Mouse (Mus musculus): ENCODE measurements at regions not wholly inside any gene's neighbourhood (a gene's known extent, or its start where the extent isn't known, plus 50 kb on each side); places are given as distances from the start of the nearest gene placed in this dataset.

DNA sequence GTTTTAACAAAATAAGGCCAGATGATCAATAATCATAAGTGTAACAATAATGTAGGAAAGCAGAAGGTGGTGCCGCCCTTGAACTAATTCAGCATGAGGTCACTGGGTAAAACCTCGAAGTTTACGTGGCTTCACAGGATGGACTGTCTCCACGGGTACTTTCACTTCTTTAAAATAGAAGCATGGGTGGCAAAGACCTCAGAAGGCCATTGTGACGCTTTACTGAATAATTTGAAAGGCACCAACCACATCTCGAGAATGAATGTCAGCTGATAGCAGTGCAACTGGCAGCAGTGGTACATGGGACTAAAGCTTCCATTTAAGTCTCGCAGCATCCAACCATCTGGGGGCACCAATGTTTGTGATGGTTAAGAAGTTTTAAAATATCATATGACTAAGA, 530.6 kb downstream of the Lmo4 start:
- no peak overlapping the region for H3K4me3 ChIP-seq
- 89% methylated on average over 7 of the region's 7 CpGs for WGBS

DNA sequence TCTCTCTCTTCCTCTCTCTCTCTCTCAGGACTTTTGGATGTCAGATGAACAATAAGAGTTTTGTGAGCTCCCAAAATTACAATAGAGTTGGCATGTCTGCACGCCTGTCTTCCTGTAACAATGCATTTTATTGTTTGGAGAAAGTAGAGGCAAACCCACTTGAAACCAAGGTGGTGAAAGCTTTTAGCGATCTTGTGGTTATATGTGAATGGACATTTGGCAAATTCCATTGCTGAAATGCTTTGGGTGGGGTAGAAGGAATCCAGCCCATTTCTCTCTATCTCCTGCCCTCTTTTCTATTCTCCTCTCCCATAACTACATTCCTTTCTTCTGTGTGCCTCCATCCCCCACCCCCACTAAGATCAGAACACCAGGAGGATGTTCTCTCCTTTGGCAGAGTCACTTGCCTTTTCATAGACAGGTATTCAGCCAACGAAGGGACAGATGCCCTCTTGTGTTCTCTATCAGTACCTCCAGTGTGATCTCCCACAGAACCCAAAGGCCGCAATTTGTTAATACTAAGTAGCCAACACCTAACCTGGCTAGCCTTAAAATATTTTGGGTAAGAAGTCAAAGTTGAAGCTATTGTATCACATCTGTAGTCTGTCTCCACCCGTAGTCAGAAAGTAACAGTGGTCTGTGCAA, 542.9 kb downstream of the Lmo4 start:
- Histone ChIP-seq H3K36me3 (no peaks in the 10 kb centered on the region), H3K27me3 (ENCODE audit: insufficient read depth, poor library complexity, severe bottlenecking) (no peaks in the 10 kb centered on the region), H3K27ac (no peak overlapping the region), H3K4me3 (no peak overlapping the region), H3K9me3 (no peaks in the 10 kb centered on the region), H3K4me1 (replicated peaks) (no peaks in the 10 kb centered on the region)
- DNase-seq (ENCODE audit: low spot score) = no peak
- 84% methylated on average over 5 of the region's 5 CpGs for WGBS

More for the DNA sequence above, 530.6 kb downstream of the Lmo4 start:
- no peak for DNase-seq (ENCODE audit: low spot score)
- Histone ChIP-seq H3K4me1 (replicated peaks) (no peaks in the 10 kb centered on the region), H3K9me3 (no peaks in the 10 kb centered on the region), H3K36me3 (no peaks in the 10 kb centered on the region), H3K27ac (no peak overlapping the region), H3K27me3 (ENCODE audit: insufficient read depth, poor library complexity, severe bottlenecking) (no peaks in the 10 kb centered on the region)

DNA sequence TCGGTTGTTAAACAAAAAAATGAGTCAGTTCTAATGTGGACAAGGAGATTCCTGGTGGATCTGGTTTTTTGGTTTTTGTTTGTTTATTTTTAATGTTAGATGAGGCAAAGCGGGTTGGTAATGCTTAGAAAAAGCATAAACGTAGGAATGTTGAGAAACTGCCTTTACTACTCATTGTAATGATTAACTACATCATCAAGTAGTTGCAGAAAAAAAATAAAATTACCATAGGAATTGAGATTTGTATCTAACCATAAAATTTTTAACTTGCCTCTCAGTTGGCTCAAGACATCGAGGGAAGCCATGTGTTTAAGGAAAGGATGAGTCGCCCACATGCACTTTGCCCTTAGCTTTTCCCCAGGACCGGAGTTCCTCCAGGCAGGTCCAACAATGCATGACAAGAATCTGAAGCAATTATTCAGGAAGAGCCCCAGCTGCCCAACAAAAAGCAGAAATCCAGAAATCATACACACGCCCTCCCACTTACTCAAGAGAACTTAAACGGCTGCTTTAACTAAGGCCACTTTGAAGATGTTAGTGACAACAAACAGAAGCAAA, 545.5 kb downstream of the Lmo4 start:
- Histone ChIP-seq H3K4me3 (no peak overlapping the region), H3K4me1 (replicated peaks) (no peaks in the 10 kb centered on the region), H3K36me3 (no peaks in the 10 kb centered on the region), H3K27ac (no peak overlapping the region), H3K9me3 (no peaks in the 10 kb centered on the region), H3K27me3 (ENCODE audit: insufficient read depth, poor library complexity, severe bottlenecking) (no peaks in the 10 kb centered on the region)
- 86% methylated on average over 8 of the region's 8 CpGs for WGBS
- no peak for DNase-seq (ENCODE audit: low spot score)

DNA sequence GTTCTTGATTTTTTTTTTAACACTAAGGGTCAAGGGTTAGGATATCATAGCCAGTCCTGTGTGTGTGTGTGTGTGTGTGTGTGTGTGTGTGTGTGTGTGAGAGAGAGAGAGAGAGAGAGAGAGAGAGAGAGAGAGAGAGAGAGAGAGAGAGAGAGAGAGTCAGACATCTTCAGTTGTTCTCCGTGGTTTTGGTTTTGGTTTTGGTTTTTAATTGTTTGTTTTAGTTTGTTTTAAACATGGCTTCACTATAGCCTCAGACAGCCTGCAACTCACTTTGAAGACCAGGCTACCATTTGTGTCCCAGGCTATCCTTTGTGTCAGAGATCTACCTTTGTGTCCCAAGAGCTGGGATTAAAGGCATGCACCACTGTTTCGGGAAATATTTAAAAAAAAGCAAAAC, 557.8 kb downstream of the Lmo4 start:
- Histone ChIP-seq H3K27me3 (ENCODE audit: insufficient read depth, poor library complexity, severe bottlenecking) (no peaks in the 10 kb centered on the region), H3K36me3 (no peaks in the 10 kb centered on the region), H3K4me3 (no peak overlapping the region), H3K4me1 (replicated peaks) (no peaks in the 10 kb centered on the region), H3K9me3 (no peaks in the 10 kb centered on the region), H3K27ac (no peak overlapping the region)
- DNase-seq (ENCODE audit: low spot score) = no peak
- 95% methylated on average over 2 of the region's 2 CpGs for WGBS

DNA sequence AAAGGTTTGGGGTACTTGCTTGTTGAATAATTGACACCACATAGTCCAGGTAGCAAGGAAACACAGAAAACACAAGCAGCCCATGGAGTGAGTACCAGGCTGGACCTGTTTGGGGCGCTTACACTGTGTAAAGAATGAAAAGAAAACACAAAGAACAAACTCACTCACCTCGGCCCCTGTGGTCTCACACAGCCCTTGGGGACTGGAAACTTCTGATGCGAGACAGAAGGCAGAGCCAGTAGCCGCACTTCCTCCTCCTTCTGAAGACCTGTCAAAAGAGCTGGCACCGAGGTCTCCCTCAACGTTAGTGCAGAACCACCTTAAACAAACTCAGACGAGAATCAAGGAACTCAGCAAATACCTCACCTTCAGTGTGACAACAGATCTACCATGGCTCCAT, 558.2 kb downstream of the Lmo4 start:
- WGBS = 52% methylated on average over 7 of the region's 7 CpGs

DNA sequence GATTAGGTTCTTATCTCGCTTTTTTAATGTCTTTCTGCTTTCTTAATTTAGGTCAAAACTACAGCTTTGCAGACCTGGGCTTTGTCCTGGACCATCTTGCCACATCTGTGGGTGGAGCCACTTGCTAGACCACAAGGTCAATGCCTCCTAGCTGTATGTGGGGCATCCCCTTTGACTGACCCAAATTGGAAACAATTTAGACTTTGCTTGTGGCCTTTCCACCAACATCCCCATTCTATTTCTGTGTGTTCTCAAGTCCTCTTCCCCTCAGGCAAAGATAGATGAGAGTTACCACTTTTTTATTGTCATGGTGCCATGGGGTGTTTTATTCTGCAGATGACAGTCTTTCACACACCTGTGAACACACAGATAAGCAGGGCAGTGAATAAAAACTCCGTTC, 572.0 kb downstream of the Lmo4 start:
- Histone ChIP-seq H3K27me3 (ENCODE audit: insufficient read depth, poor library complexity, severe bottlenecking) (no peaks in the 10 kb centered on the region), H3K9me3 (no peaks in the 10 kb centered on the region), H3K36me3 (no peaks in the 10 kb centered on the region), H3K4me1 (replicated peaks) (no peaks in the 10 kb centered on the region), H3K4me3 (no peak overlapping the region), H3K27ac (no peak overlapping the region)
- DNase-seq (ENCODE audit: low spot score) = no peak
- WGBS = 91% methylated on average over 2 of the region's 2 CpGs

More for the DNA sequence above, 558.2 kb downstream of the Lmo4 start:
- DNase-seq (ENCODE audit: low spot score) = no peak
- no peaks in the 10 kb centered on the region for H3K36me3 ChIP-seq
- H3K27me3 ChIP-seq (ENCODE audit: insufficient read depth, poor library complexity, severe bottlenecking) = no peaks in the 10 kb centered on the region
- no peak overlapping the region for H3K4me3 ChIP-seq
- H3K27ac ChIP-seq = no peak overlapping the region
- H3K4me1 ChIP-seq (replicated peaks) = no peaks in the 10 kb centered on the region
- no peaks in the 10 kb centered on the region for H3K9me3 ChIP-seq

DNA sequence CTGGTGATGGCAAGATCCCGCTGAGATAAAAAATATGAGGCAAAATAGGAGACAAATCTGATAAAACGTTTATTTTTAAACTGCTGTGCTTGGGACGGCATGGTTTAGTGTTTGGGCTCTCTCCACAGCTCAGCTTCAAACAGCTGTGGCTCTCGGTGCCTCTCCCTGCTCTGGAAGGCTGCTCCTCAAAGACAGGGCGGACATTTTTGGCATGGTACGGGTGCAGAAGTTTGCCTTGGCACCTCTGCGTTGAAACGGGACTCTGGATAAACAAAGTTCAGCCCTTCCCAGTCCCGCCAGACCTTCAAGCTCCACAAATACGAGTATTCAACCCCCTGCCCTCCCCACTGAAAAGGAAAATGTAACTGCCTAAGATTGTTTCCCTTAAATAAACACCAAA, 573.8 kb downstream of the Lmo4 start:
- H3K36me3 ChIP-seq = no peaks in the 10 kb centered on the region

DNA sequence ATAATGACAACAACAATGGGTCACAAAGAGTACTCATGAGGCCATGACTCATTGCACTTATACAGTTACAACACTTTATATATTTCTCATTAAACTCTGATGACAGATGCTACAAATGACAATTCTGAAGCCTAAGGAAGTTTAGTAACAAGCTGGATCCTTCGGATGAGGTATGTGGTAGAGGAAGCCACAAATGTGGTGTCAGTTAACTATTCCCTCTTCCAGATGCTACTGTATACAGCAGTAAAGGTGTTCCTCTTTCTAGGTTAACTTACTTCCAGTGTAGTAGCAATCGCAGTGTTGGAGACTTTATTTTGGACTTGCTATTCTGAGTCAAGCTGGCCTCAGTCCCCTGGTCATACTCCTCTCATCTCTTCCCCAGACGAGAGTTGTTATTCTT, 580.1 kb downstream of the Lmo4 start:
- no peaks in the 10 kb centered on the region for H3K9me3 ChIP-seq
- H3K4me3 ChIP-seq = no peak overlapping the region
- H3K27me3 ChIP-seq (ENCODE audit: insufficient read depth, poor library complexity, severe bottlenecking) = no peaks in the 10 kb centered on the region
- 86% methylated on average over 3 of the region's 3 CpGs for WGBS
- DNase-seq (ENCODE audit: low spot score) = no peak
- H3K4me1 ChIP-seq (replicated peaks) = no peaks in the 10 kb centered on the region
- no peak overlapping the region for H3K27ac ChIP-seq
- H3K36me3 ChIP-seq = no peaks in the 10 kb centered on the region

More for the DNA sequence above, 573.8 kb downstream of the Lmo4 start:
- no peak overlapping the region for H3K4me3 ChIP-seq
- no peaks in the 10 kb centered on the region for H3K4me1 ChIP-seq (replicated peaks)
- H3K27me3 ChIP-seq (ENCODE audit: insufficient read depth, poor library complexity, severe bottlenecking) = no peaks in the 10 kb centered on the region
- no peak overlapping the region for H3K27ac ChIP-seq
- DNase-seq (ENCODE audit: low spot score) = no peak
- no peaks in the 10 kb centered on the region for H3K9me3 ChIP-seq
- 60% methylated on average over 10 of the region's 10 CpGs for WGBS

DNA sequence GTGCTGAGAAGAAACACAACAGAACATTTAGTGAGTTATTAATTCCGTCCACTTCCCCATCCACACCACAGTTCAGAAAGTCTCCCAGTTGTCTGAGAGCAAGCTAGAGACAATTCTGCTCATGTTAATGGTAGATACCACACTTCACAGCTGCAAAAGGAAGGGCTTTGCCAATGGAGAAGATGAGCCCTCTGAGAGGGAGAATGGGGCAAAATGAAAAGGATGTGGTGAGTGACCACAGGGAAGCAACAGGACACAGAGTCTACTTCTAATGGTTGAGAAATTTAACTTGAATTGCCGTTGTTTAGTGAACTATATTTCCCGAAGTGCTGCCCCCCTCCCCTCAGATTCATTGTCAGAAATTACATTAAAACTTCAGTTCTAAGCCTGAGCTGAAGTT, 582.7 kb downstream of the Lmo4 start:
- Histone ChIP-seq H3K36me3 (no peaks in the 10 kb centered on the region), H3K27me3 (ENCODE audit: insufficient read depth, poor library complexity, severe bottlenecking) (no peaks in the 10 kb centered on the region), H3K27ac (no peak overlapping the region), H3K4me1 (replicated peaks) (no peaks in the 10 kb centered on the region), H3K4me3 (no peak overlapping the region), H3K9me3 (no peaks in the 10 kb centered on the region)
- DNase-seq (ENCODE audit: low spot score) = no peak
- WGBS = 87% methylated on average over 3 of the region's 3 CpGs

DNA sequence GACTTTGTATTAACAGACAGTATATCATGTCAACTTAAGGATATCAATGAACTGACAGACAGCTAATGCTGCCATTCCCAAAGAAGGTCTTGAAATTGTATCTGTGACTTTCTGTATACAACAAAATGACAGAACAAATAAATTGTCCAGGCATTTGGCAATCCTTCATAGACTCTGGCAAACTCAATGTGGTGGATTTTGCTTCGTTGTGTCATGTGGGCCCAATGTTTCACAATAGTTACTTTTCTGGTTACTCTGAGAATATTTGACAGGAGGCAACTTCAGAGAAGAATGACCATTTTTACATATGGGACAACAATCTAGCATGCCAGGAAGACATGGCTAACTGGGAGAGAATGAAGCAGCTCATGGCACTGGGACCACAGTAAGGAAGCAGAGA, 585.9 kb downstream of the Lmo4 start:
- no peak overlapping the region for H3K4me3 ChIP-seq
- no peaks in the 10 kb centered on the region for H3K9me3 ChIP-seq
- DNase-seq (ENCODE audit: low spot score) = no peak
- H3K36me3 ChIP-seq = no peaks in the 10 kb centered on the region
- no peaks in the 10 kb centered on the region for H3K27me3 ChIP-seq (ENCODE audit: insufficient read depth, poor library complexity, severe bottlenecking)
- WGBS = 82% methylated on average over 1 of the region's 1 CpGs
- H3K4me1 ChIP-seq (replicated peaks) = no peaks in the 10 kb centered on the region
- no peak overlapping the region for H3K27ac ChIP-seq

DNA sequence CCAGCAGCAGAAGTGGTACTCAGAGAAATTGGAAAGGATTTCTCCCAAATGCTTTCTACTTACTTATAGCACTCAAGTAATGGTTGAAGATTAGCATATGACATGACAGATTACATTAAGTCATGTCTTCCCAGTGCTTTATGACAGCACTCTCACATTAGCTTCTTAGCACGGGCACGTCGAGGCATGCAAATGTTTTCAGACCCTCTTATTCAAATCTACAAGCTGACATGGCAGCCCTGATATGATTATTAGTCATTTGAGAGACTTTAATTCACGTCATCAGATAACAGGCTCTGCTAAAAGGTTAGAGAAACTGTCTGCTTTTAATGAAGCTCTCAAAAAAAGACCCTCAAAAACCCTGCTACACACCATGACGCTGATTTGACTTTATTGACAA, 590.1 kb downstream of the Lmo4 start:
- Histone ChIP-seq H3K4me1 (replicated peaks) (no peaks in the 10 kb centered on the region), H3K27me3 (ENCODE audit: insufficient read depth, poor library complexity, severe bottlenecking) (no peaks in the 10 kb centered on the region), H3K4me3 (no peak overlapping the region), H3K9me3 (no peaks in the 10 kb centered on the region), H3K36me3 (no peaks in the 10 kb centered on the region), H3K27ac (no peak overlapping the region)
- 84% methylated on average over 5 of the region's 5 CpGs for WGBS
- DNase-seq (ENCODE audit: low spot score) = no peak

DNA sequence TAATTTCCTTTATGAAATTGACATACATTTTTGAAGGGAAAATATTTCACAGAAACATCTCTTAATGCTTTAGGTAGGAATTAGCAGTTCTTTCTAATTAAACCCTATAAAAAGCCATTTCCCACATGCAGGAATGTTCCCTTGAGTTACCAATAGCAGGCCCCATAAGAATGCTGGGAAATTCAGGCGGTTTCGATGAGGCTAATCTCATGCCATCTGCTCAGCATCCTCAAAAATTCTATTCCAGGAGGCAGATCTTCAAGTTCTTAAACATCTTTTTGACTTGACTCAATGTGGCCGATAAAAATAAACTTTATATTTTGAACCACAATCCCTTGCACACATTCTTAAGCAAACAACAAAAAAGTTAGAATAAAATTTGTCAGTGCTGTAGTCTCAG, 591.0 kb downstream of the Lmo4 start:
- Histone ChIP-seq H3K4me1 (replicated peaks) (no peaks in the 10 kb centered on the region), H3K36me3 (no peaks in the 10 kb centered on the region), H3K27ac (no peak overlapping the region), H3K4me3 (no peak overlapping the region), H3K9me3 (no peaks in the 10 kb centered on the region), H3K27me3 (ENCODE audit: insufficient read depth, poor library complexity, severe bottlenecking) (no peaks in the 10 kb centered on the region)
- WGBS = 94% methylated on average over 3 of the region's 3 CpGs
- DNase-seq (ENCODE audit: low spot score) = no peak

DNA sequence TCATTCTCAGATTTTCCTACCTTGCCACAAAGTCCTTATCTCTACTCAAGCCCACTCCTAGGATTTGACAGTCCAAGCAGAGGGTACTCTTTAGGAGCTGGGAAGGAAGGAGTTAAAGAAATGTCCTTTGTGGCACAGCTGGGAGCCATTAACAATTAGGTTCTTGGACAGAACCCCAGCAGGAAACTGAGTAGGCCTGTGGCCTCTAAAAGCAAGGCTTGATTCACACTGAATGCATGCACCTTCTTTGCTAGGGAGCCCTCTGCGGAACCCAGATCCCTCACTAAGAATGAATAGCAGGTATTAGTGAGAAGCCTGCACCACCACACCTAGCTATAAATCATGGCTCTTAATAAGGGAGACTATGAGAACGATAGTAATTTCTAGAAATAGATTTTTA, 595.3 kb downstream of the Lmo4 start:
- no peaks in the 10 kb centered on the region for H3K9me3 ChIP-seq
- DNase-seq (ENCODE audit: low spot score) = no peak

DNA sequence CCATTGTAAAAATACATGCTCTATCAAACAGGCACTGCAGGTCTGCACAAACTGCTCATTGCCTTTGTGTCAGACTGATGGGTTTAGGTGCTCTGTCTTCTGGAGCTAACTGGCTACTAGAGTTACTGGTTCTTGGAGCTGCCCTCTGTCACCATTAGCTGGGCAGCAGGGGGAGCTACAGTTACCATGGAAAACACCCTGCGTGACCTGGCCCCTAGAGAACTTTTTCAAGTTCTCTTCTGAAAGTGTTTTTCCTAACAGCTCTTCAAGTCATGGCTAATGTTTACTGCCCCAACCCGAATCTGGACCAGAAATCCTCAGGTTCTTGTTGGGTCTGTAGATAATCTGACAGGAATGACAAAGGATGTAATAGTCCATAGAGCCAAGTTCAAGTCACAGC, 605.9 kb downstream of the Lmo4 start:
- Histone ChIP-seq H3K27ac (no peak overlapping the region), H3K9me3 (no peaks in the 10 kb centered on the region), H3K27me3 (ENCODE audit: insufficient read depth, poor library complexity, severe bottlenecking) (no peaks in the 10 kb centered on the region), H3K4me1 (replicated peaks) (no peaks in the 10 kb centered on the region), H3K36me3 (no peaks in the 10 kb centered on the region), H3K4me3 (no peak overlapping the region)
- WGBS = 46% methylated on average over 2 of the region's 2 CpGs
- DNase-seq (ENCODE audit: low spot score) = no peak

More for the DNA sequence above, 595.3 kb downstream of the Lmo4 start:
- H3K4me3 ChIP-seq = no peak overlapping the region
- no peaks in the 10 kb centered on the region for H3K36me3 ChIP-seq
- 35% methylated on average over 2 of the region's 2 CpGs for WGBS
- no peaks in the 10 kb centered on the region for H3K4me1 ChIP-seq (replicated peaks)
- H3K27me3 ChIP-seq (ENCODE audit: insufficient read depth, poor library complexity, severe bottlenecking) = no peaks in the 10 kb centered on the region
- no peak overlapping the region for H3K27ac ChIP-seq

Measured in hindbrain, embryonic 10.5 days (tissue).